In the genomic region with DNA sequence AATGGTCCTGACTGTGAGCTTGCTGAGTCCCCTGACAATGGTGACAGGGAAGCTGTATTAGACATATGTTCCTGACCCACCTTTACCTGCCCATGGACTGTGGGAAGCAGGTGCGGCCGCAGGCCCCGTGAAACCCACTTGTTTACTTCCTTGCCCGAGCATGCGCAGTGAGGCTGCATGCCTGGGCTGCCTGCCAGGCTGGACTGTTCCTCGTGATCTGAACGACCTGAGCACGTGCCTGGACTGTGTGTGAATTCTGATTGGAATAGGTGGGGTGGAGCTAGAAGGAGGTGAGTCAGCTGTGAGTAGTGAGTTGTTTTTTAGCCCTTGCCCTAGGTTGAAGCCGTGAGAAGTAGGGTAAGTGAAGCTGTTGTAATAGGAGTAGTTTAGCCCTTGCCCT, we compare ENCODE assay signal across 30 mouse cellular contexts. TPM values are rescaled to one million over a fixed set of nuclear protein-coding genes. Genes with fewer than 3 reads are reported as not detected.
DNase-seq lines count a peak whose midpoint lies in the region; ATAC-seq and TF ChIP-seq lines count a peak whose summit lies in the region.
"Had no signal": no experiment of that assay in that cellular context is flagged by ENCODE, and none has a peak within 500 bp of the region (broad histone marks: within the 10 kb centered on the region; RNA-seq: fewer than 3 reads in every experiment).

No protein-coding gene starts in this region.

- no peaks in the 10 kb centered on the region for H3K27me3 ChIP-seq in kidney, adult 2 months (replicated peaks; ENCODE audit: control insufficient read depth, insufficient read depth, low read length)
- H3K27me3 ChIP-seq in kidney, embryonic 15.5 days = no peaks in the 10 kb centered on the region
- no peaks in the 10 kb centered on the region for H3K27me3 ChIP-seq in stomach, postnatal 0 days (ENCODE audit: control insufficient read depth, insufficient read depth, low read length)
- no peaks in the 10 kb centered on the region for H3K27me3 ChIP-seq in hindbrain, embryonic 16.5 days (replicated peaks; ENCODE audit: control insufficient read depth, insufficient read depth, low read length)
- H3K27me3 ChIP-seq: heart, embryonic 13.5 days; hindbrain, embryonic 13.5 days; limb, embryonic 15.5 days; midbrain, embryonic 15.5 days; neural tube, embryonic 12.5 days had no signal

- H3K9me3 ChIP-seq in kidney, embryonic 15.5 days (replicated peaks) = no peaks in the 10 kb centered on the region
- H3K9me3 ChIP-seq in stomach, postnatal 0 days (ENCODE audit: control insufficient read depth, low read length) = no peaks in the 10 kb centered on the region
- H3K9me3 ChIP-seq in hindbrain, embryonic 16.5 days (ENCODE audit: control insufficient read depth, low read length) = no peaks in the 10 kb centered on the region
- H3K9me3 ChIP-seq: embryonic facial prominence, embryonic 10.5 days; hindbrain, embryonic 13.5 days; limb, embryonic 15.5 days; midbrain, embryonic 15.5 days; neural tube, embryonic 12.5 days had no signal

- H3K36me3 ChIP-seq in kidney, adult 2 months (ENCODE audit: control insufficient read depth, insufficient read depth, low read length) = no peaks in the 10 kb centered on the region
- H3K36me3 ChIP-seq in kidney, embryonic 15.5 days = no peaks in the 10 kb centered on the region
- H3K36me3 ChIP-seq in stomach, postnatal 0 days (ENCODE audit: control insufficient read depth, insufficient read depth, low read length) = no peaks in the 10 kb centered on the region
- no peaks in the 10 kb centered on the region for H3K36me3 ChIP-seq in hindbrain, embryonic 16.5 days (ENCODE audit: control insufficient read depth, insufficient read depth, low read length)
- H3K36me3 ChIP-seq: embryonic facial prominence, embryonic 10.5 days; heart, embryonic 13.5 days; hindbrain, embryonic 13.5 days; limb, embryonic 15.5 days; midbrain, embryonic 15.5 days; neural tube, embryonic 12.5 days had no signal

- H3K4me3 ChIP-seq in kidney, adult 2 months (ENCODE audit: insufficient read depth, low read depth, low read length) = no peak overlapping the region
- no peak overlapping the region for H3K4me3 ChIP-seq in kidney, embryonic 15.5 days (replicated peaks)
- no peak overlapping the region for H3K4me3 ChIP-seq in stomach, postnatal 0 days (ENCODE audit: low read depth, low read length)
- no peak overlapping the region for H3K4me3 ChIP-seq in hindbrain, embryonic 16.5 days (ENCODE audit: low read length)
- H3K4me3 ChIP-seq: embryonic facial prominence, embryonic 10.5 days; heart, adult 2 months; heart, embryonic 13.5 days; hindbrain, embryonic 13.5 days; left cerebral cortex, adult 2 months; limb, embryonic 15.5 days; midbrain, embryonic 15.5 days; neural tube, embryonic 12.5 days had no signal

- TF ChIP-seq POLR2A in kidney, adult 2 months (IDR thresholded peaks at IDR 0.05; ENCODE audit: low read depth, low read length) = no peak

- TF ChIP-seq EP300 in stomach, postnatal 0 days (optimal IDR thresholded peaks at IDR 0.05) = no peak

- no peak overlapping the region for H3K27ac ChIP-seq in kidney, adult 2 months (ENCODE audit: insufficient read depth, low read depth, low read length)
- H3K27ac ChIP-seq in kidney, embryonic 15.5 days = no peak overlapping the region
- H3K27ac ChIP-seq in stomach, postnatal 0 days (replicated peaks) = no peak overlapping the region
- no peak overlapping the region for H3K27ac ChIP-seq in hindbrain, embryonic 16.5 days (ENCODE audit: low read depth, low read length)
- H3K27ac ChIP-seq: embryonic facial prominence, embryonic 10.5 days; heart, adult 2 months; heart, embryonic 13.5 days; hindbrain, embryonic 13.5 days; left cerebral cortex, adult 2 months; limb, embryonic 15.5 days; midbrain, embryonic 15.5 days; neural tube, embryonic 12.5 days had no signal

- no peak overlapping the region for H3K4me2 ChIP-seq in kidney, embryonic 15.5 days
- no peak overlapping the region for H3K4me2 ChIP-seq in stomach, postnatal 0 days (replicated peaks; ENCODE audit: low read depth)
- no peak overlapping the region for H3K4me2 ChIP-seq in hindbrain, embryonic 16.5 days (ENCODE audit: low read length)
- H3K4me2 ChIP-seq: heart, embryonic 13.5 days; hindbrain, embryonic 13.5 days; limb, embryonic 15.5 days; midbrain, embryonic 15.5 days; neural tube, embryonic 12.5 days had no signal

- no peaks in the 10 kb centered on the region for H3K4me1 ChIP-seq in kidney, adult 2 months (ENCODE audit: control insufficient read depth, insufficient read depth, low read length)
- no peaks in the 10 kb centered on the region for H3K4me1 ChIP-seq in kidney, embryonic 15.5 days
- no peaks in the 10 kb centered on the region for H3K4me1 ChIP-seq in stomach, postnatal 0 days (replicated peaks; ENCODE audit: control insufficient read depth, insufficient read depth)
- no peaks in the 10 kb centered on the region for H3K4me1 ChIP-seq in hindbrain, embryonic 16.5 days (ENCODE audit: control insufficient read depth, insufficient read depth, low read depth, low read length)
- H3K4me1 ChIP-seq: embryonic facial prominence, embryonic 10.5 days; heart, embryonic 13.5 days; hindbrain, embryonic 13.5 days; limb, embryonic 15.5 days; midbrain, embryonic 15.5 days; neural tube, embryonic 12.5 days had no signal

- no peak overlapping the region for H3K9ac ChIP-seq in kidney, embryonic 15.5 days
- no peak overlapping the region for H3K9ac ChIP-seq in stomach, postnatal 0 days (ENCODE audit: low read length)
- no peak overlapping the region for H3K9ac ChIP-seq in hindbrain, embryonic 16.5 days (ENCODE audit: low read depth, low read length)
- H3K9ac ChIP-seq: heart, embryonic 13.5 days; hindbrain, embryonic 13.5 days; limb, embryonic 15.5 days; midbrain, embryonic 15.5 days; neural tube, embryonic 12.5 days had no signal

- peak; percentile 88 for DNase-seq in kidney, adult 2 months
- DNase-seq in ZHBTc4 (ENCODE audit: low read depth, low spot score) = peak; percentile 41
- peak; percentile 92 for DNase-seq in kidney, adult 9 months
- peak; percentile 59 for DNase-seq in stomach, postnatal 0 days (ENCODE audit: low spot score)
- no peak for DNase-seq in right cerebral cortex, postnatal 10 days (ENCODE audit: low spot score in 2 of 2)
- DNase-seq: adrenal gland, postnatal 10 days; cerebellum, adult 8-10 months; gastrocnemius, postnatal 25 days; heart, adult 2 months; heart, postnatal 14 days; left cerebral cortex, postnatal 4 days; lung, postnatal 4 days; thymus, adult 2 months; thymus, postnatal 4 days had no signal

- TF ChIP-seq CTCF in kidney, adult 2 months (conservative IDR thresholded peaks at IDR 0.05; ENCODE audit: insufficient read depth, insufficient read length, low read depth, low read length) = no peak
- no peak for TF ChIP-seq CTCF in stomach, postnatal 0 days (IDR thresholded peaks at IDR 0.05; ENCODE audit: low read depth)

- WGBS in kidney, adult 2 months = 38% methylated on average over 9 of the region's 9 CpGs
- 71% methylated on average over 9 of the region's 9 CpGs for whole genome bisulfite sequencing in kidney, embryonic 15.5 days
- WGBS in stomach, postnatal 0 days = 56% methylated on average over 9 of the region's 9 CpGs
- 84% methylated on average over 9 of the region's 9 CpGs for whole genome bisulfite sequencing in hindbrain, embryonic 16.5 days

- ATAC-seq in kidney, embryonic 15.5 days (replicated peaks; ENCODE audit: low FRiP score) = no peak
- ATAC-seq in stomach, postnatal 0 days (ENCODE audit: low FRiP score, low TSS enrichment) = peak; percentile 82
- no peak for ATAC-seq in hindbrain, embryonic 16.5 days
- ATAC-seq: inflammation-experienced regulatory T-cells, adult 6 months; midbrain, embryonic 15.5 days had no signal

RNA-seq across cellular contexts. Expression of gene Cyp2d12, which starts 27.7 kb away (rescaled TPM):
- 54.8 and 67.6 TPM in 2 replicates for polyA plus RNA-seq in kidney, adult 2 months (2012; rRNA removed)
- polyA plus RNA-seq in kidney, embryonic 15.5 days (2015; fragmentation: Nextera tagmentation; extraction: Ambion mirVana) = not detected in 2 replicates
- polyA plus RNA-seq in stomach, postnatal 0 days (2015; fragmentation: Nextera tagmentation; extraction: Ambion mirVana) = 0.10 and 0.11 TPM in 2 replicates
- not detected in 2 replicates for polyA plus RNA-seq in hindbrain, embryonic 16.5 days (2015; fragmentation: Nextera tagmentation; extraction: Ambion mirVana)
- polyA plus RNA-seq: C2C12; cortical plate, adult 2 months; embryonic facial prominence, embryonic 10.5 days; forebrain, embryonic 11.5 days; heart, adult 2 months; heart, embryonic 13.5 days; hindbrain, embryonic 13.5 days; inflammation-experienced regulatory T-cells, adult 6 months; limb, embryonic 15.5 days; liver, embryonic 16.5 days; lung, embryonic 16.5 days; midbrain, embryonic 15.5 days; neural tube, embryonic 12.5 days; spleen, adult 2 months had no signal

RNA-seq across cellular contexts. Expression of gene Cyp2d34, which starts 38.1 kb away (rescaled TPM):
- 0.04 and 0.06 TPM in 2 replicates for polyA plus RNA-seq in kidney, adult 2 months (2012; rRNA removed)
- not detected in 2 replicates for polyA plus RNA-seq in kidney, embryonic 15.5 days (2015; fragmentation: Nextera tagmentation; extraction: Ambion mirVana)
- polyA plus RNA-seq in stomach, postnatal 0 days (2015; fragmentation: Nextera tagmentation; extraction: Ambion mirVana) = 0.98 and 1.1 TPM in 2 replicates
- not detected in 2 replicates for polyA plus RNA-seq in hindbrain, embryonic 16.5 days (2015; fragmentation: Nextera tagmentation; extraction: Ambion mirVana)
- polyA plus RNA-seq: C2C12; cortical plate, adult 2 months; embryonic facial prominence, embryonic 10.5 days; forebrain, embryonic 11.5 days; heart, adult 2 months; heart, embryonic 13.5 days; hindbrain, embryonic 13.5 days; inflammation-experienced regulatory T-cells, adult 6 months; limb, embryonic 15.5 days; liver, embryonic 16.5 days; lung, embryonic 16.5 days; midbrain, embryonic 15.5 days; neural tube, embryonic 12.5 days had no signal

Comparison
In these comparisons a context has a peak if more than half of its experiments do, and no peak if none do; other contexts are left out.
1. RNA of gene Cyp2d12, which starts 27.7 kb away (polyA plus RNA-seq): 54.8 to 67.6 TPM in kidney, adult 2 months; 0.10 to 0.11 TPM in stomach, postnatal 0 days, not detected in kidney, embryonic 15.5 days and not detected in hindbrain, embryonic 16.5 days; every median in the first group is over 10 times any median in the second.
2. DNase-seq: peak in kidney, adult 2 months (single experiment), ZHBTc4 (single experiment), kidney, adult 9 months (single experiment) and stomach, postnatal 0 days (single experiment); none in right cerebral cortex, postnatal 10 days (0 of 2).